Mouse (Mus musculus) heart, embryonic 16.5 days (tissue): ENCODE results near the gene Tenm3. TPM values are rescaled to one million over a fixed set of nuclear protein-coding genes. Genes with fewer than 3 reads are reported as not detected.

Experiments
- ATAC-seq: fragments of 200-750 bp; cut with Nextera tagmentation; replicated peaks from 2 replicates; pipeline ENCODE4 v1.8.0; 2017; ENCODE audit warnings: moderate number of reproducible peaks; ENCODE audit not compliant: insufficient read depth, low FRiP score; ENCODE audit errors: extremely low read depth
- H3K27ac ChIP-seq: fragments of 300-500 bp; sonication (generic); 2 replicates; pipeline ENCODE4 v1.5.1; 2014; ENCODE audit warnings: mild to moderate bottlenecking, low read length, control low read depth, moderate library complexity
- H3K27me3 ChIP-seq: fragments of 300-500 bp; sonication (generic); 2 replicates; pipeline ENCODE4 v1.6.1; 2014; ENCODE audit warnings: low read length, mixed read lengths; ENCODE audit not compliant: control insufficient read depth, insufficient read depth
- H3K36me3 ChIP-seq: fragments of 300-500 bp; sonication (generic); 2 replicates; pipeline ENCODE4 v1.6.1; 2014; ENCODE audit not compliant: control insufficient read depth, insufficient read depth
- H3K4me1 ChIP-seq: fragments of 300-500 bp; sonication (generic); 2 replicates; pipeline ENCODE4 v1.6.1; 2014; ENCODE audit warnings: low read length, mixed read lengths; ENCODE audit not compliant: control insufficient read depth, insufficient read depth
- H3K4me2 ChIP-seq: fragments of 300-500 bp; sonication (generic); 2 replicates; pipeline ENCODE4 v1.6.1; 2014; ENCODE audit warnings: low read depth, mild to moderate bottlenecking, control low read depth, low read length
- H3K4me3 ChIP-seq: fragments of 300-500 bp; sonication (generic); 2 replicates; pipeline ENCODE4 v1.5.1; 2014; ENCODE audit warnings: mild to moderate bottlenecking, control low read depth, low read length
- H3K9ac ChIP-seq: fragments of 300-500 bp; sonication (generic); 2 replicates; pipeline ENCODE4 v1.6.1; 2014; ENCODE audit warnings: low read length, control low read depth
- H3K9me3 ChIP-seq: fragments of 300-500 bp; sonication (generic); replicated peaks from 2 replicates; pipeline ENCODE4 v1.6.1; 2016; ENCODE audit warnings: low read length; ENCODE audit not compliant: control insufficient read depth
- WGBS: fragments of 180-500 bp; shearing (Covaris S2); extraction: QIAGEN DNeasy Blood & Tissue Kit; methylation state at CpG from one replicate; pipeline ENCODE4 v1.1.7; 2014; 5-methylcytosine and 5-hydroxymethylcytosine counted together
- polyA plus RNA-seq: library from polyadenylated mRNA; unstranded; fragments of >200 nt; fragmentation: Nextera tagmentation; extraction: Ambion mirVana; gene quantifications from 2 replicates; pipeline ENCODE4 v1.2.1, GENCODE M21; 2015

The Tenm3 gene
- polyA plus RNA-seq, 1 experiment from 2014 or later = 4.5 TPM

GRCm38 (mm10) chr8:48348386-48348785 is 495.4 kb downstream of the Tenm3 start:
- Histone ChIP-seq H3K27ac (no peak overlapping the region), H3K27me3 (no peaks in the 10 kb centered on the region), H3K9ac (no peak overlapping the region), H3K36me3 (no peaks in the 10 kb centered on the region), H3K4me1 (no peaks in the 10 kb centered on the region), H3K4me3 (no peak overlapping the region), H3K4me2 (no peak overlapping the region), H3K9me3 (no peaks in the 10 kb centered on the region)
- WGBS = 89% methylated on average over 4 of the region's 4 CpGs
- no peak for ATAC-seq

GRCm38 (mm10) chr8:48343067-48343420 is 500.7 kb downstream of the Tenm3 start:
- H3K27ac ChIP-seq = no peak overlapping the region
- no peak overlapping the region for H3K9ac ChIP-seq
- H3K4me3 ChIP-seq = no peak overlapping the region
- 82% methylated on average over 18 of the region's 18 CpGs for WGBS
- no peaks in the 10 kb centered on the region for H3K9me3 ChIP-seq
- H3K27me3 ChIP-seq = no peaks in the 10 kb centered on the region
- no peaks in the 10 kb centered on the region for H3K36me3 ChIP-seq
- no peak overlapping the region for H3K4me2 ChIP-seq
- no peaks in the 10 kb centered on the region for H3K4me1 ChIP-seq
- no peak for ATAC-seq

- Histone ChIP-seq H3K27me3 (no peaks in the 10 kb centered on the region), H3K9ac (no peak overlapping the region), H3K36me3 (no peaks in the 10 kb centered on the region), H3K9me3 (no peaks in the 10 kb centered on the region), H3K4me2 (no peak overlapping the region), H3K4me1 (no peaks in the 10 kb centered on the region), H3K27ac (no peak overlapping the region), H3K4me3 (no peak overlapping the region)
- no peak for ATAC-seq
- WGBS = 78% methylated on average over 30 of the region's 30 CpGs
Measured at GRCm38 (mm10) chr8:48342321-48343066, 501.3 kb downstream of the Tenm3 start.

- Histone ChIP-seq H3K9me3 (no peaks in the 10 kb centered on the region), H3K27ac (no peak overlapping the region), H3K4me3 (no peak overlapping the region), H3K36me3 (no peaks in the 10 kb centered on the region), H3K4me2 (no peak overlapping the region), H3K27me3 (no peaks in the 10 kb centered on the region), H3K4me1 (no peaks in the 10 kb centered on the region), H3K9ac (no peak overlapping the region)
- WGBS = 83% methylated on average over 4 of the region's 4 CpGs
- ATAC-seq = no peak
Measured at GRCm38 (mm10) chr8:48341692-48342091, 502.1 kb downstream of the Tenm3 start.

- 92% methylated on average over 5 of the region's 5 CpGs for WGBS
- H3K4me2 ChIP-seq = no peak overlapping the region
Measured at GRCm38 (mm10) chr8:48341276-48341675, 502.5 kb downstream of the Tenm3 start.

GRCm38 (mm10) chr8:48322655-48323265 is 521.0 kb downstream of the Tenm3 start:
- Histone ChIP-seq H3K27me3 (no peaks in the 10 kb centered on the region), H3K36me3 (no peaks in the 10 kb centered on the region), H3K4me3 (no peak overlapping the region), H3K4me1 (no peaks in the 10 kb centered on the region), H3K9me3 (no peaks in the 10 kb centered on the region), H3K27ac (no peak overlapping the region), H3K9ac (no peak overlapping the region), H3K4me2 (no peak overlapping the region)
- ATAC-seq = no peak
- WGBS = 92% methylated on average over 11 of the region's 11 CpGs

More at GRCm38 (mm10) chr8:48341276-48341675, 502.5 kb downstream of the Tenm3 start:
- Histone ChIP-seq H3K9me3 (no peaks in the 10 kb centered on the region), H3K27ac (no peak overlapping the region), H3K27me3 (no peaks in the 10 kb centered on the region), H3K4me3 (no peak overlapping the region), H3K36me3 (no peaks in the 10 kb centered on the region), H3K9ac (no peak overlapping the region), H3K4me1 (no peaks in the 10 kb centered on the region)
- ATAC-seq = no peak

GRCm38 (mm10) chr8:48322240-48322639 is 521.5 kb downstream of the Tenm3 start:
- H3K27ac ChIP-seq = no peak overlapping the region
- no peaks in the 10 kb centered on the region for H3K9me3 ChIP-seq
- H3K27me3 ChIP-seq = no peaks in the 10 kb centered on the region
- no peak overlapping the region for H3K4me3 ChIP-seq
- WGBS = 90% methylated on average over 6 of the region's 6 CpGs
- H3K4me1 ChIP-seq = no peaks in the 10 kb centered on the region
- H3K36me3 ChIP-seq = no peaks in the 10 kb centered on the region
- ATAC-seq = no peak
- H3K9ac ChIP-seq = no peak overlapping the region
- H3K4me2 ChIP-seq = no peak overlapping the region

- ATAC-seq = no peak
- Histone ChIP-seq H3K27ac (no peak overlapping the region), H3K4me1 (no peaks in the 10 kb centered on the region), H3K4me2 (no peak overlapping the region), H3K27me3 (no peaks in the 10 kb centered on the region), H3K9ac (no peak overlapping the region), H3K36me3 (no peaks in the 10 kb centered on the region), H3K9me3 (no peaks in the 10 kb centered on the region), H3K4me3 (no peak overlapping the region)
- WGBS = 98% methylated on average over 3 of the region's 3 CpGs
Measured at GRCm38 (mm10) chr8:48319674-48320073, 524.1 kb downstream of the Tenm3 start.

- Histone ChIP-seq H3K4me2 (no peak overlapping the region), H3K9me3 (no peaks in the 10 kb centered on the region), H3K27me3 (no peaks in the 10 kb centered on the region), H3K36me3 (no peaks in the 10 kb centered on the region), H3K4me1 (no peaks in the 10 kb centered on the region), H3K27ac (no peak overlapping the region), H3K9ac (no peak overlapping the region), H3K4me3 (no peak overlapping the region)
- no peak for ATAC-seq
- 76% methylated on average over 10 of the region's 10 CpGs for WGBS
Measured at GRCm38 (mm10) chr8:48317498-48317897, 526.3 kb downstream of the Tenm3 start.
